Comparison of ENCODE assay signal across 8 mouse cellular contexts in the genomic region with DNA sequence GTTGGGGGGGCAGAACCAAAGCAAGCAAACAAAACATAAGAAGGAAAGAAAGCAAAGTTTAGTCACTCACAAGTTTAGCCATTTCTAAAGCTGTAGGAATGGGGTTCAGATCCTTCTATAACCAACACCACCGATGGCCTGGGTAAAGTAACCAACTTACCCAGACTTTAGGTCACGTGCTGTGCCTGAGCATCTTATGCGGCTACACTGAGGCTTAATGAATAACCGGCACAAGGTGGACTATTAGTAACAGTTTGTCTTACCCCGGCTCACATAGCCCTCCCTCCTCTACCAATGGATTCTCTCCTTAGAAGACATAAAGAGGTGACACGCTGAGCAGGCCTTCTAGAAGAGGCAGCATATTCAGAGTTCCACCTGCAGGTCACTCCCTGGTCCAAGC. TPM values are rescaled to one million over a fixed set of nuclear protein-coding genes. Genes with fewer than 3 reads are reported as not detected.
A peak's percentile ranks its signal among the peaks of the same experiment; 100 is the strongest.
DNase-seq lines count a peak whose midpoint lies in the region; ATAC-seq lines count a peak whose summit lies in the region.

No protein-coding gene starts in this region.

- no peaks in the 10 kb centered on the region for H3K9me3 ChIP-seq in embryonic facial prominence, embryonic 12.5 days
- H3K9me3 ChIP-seq in midbrain, embryonic 10.5 days (replicated peaks): no peaks in the 10 kb centered on the region

- peak overlapping the region; percentile 100 for H3K4me3 ChIP-seq in embryonic facial prominence, embryonic 12.5 days
- H3K4me3 ChIP-seq in midbrain, embryonic 10.5 days: peak overlapping the region; percentile 99

- no peak overlapping the region for H3K27ac ChIP-seq in embryonic facial prominence, embryonic 12.5 days
- H3K27ac ChIP-seq in midbrain, embryonic 10.5 days (replicated peaks): peak overlapping the region; percentile 97

- ATAC-seq in frontal cortex, adult (ENCODE audit: low TSS enrichment): 0 out of 2 replicates have a peak, but pooled peaks have one; percentile 6
- ATAC-seq in embryonic facial prominence, embryonic 12.5 days (ENCODE audit: insufficient number of reproducible peaks, insufficient read depth, low FRiP score, low TSS enrichment): no peak

- DNase-seq in frontal cortex, adult 2 months (ENCODE audit: extremely low spot score in 1 of 2, low spot score in 1 of 2): no peak
- DNase-seq in kidney, adult 11 months: peak; percentile 84
- DNase-seq in midbrain, embryonic 10.5 days (ENCODE audit: low spot score): no peak
- DNase-seq in c-Kit-positive CD71-positive TER-119-positive erythroid progenitor cells, embryonic 14.5 days (ENCODE audit: low spot score): no peak
- DNase-seq in layer of hippocampus, postnatal 14 days (ENCODE audit: low spot score in 2 of 2): no peak
- no peak for DNase-seq in spleen, postnatal 10 days (ENCODE audit: low spot score in 2 of 2)

- WGBS in embryonic facial prominence, embryonic 12.5 days: 35% methylated on average over 6 of the region's 6 CpGs
- 49% methylated on average over 6 of the region's 6 CpGs for WGBS in midbrain, embryonic 10.5 days

- no peaks in the 10 kb centered on the region for H3K36me3 ChIP-seq in embryonic facial prominence, embryonic 12.5 days
- peaks cover 10% of the 10 kb centered on the region for H3K36me3 ChIP-seq in midbrain, embryonic 10.5 days

- peaks cover 14% of the 10 kb centered on the region for H3K4me1 ChIP-seq in embryonic facial prominence, embryonic 12.5 days
- H3K4me1 ChIP-seq in midbrain, embryonic 10.5 days: peaks cover 34% of the 10 kb centered on the region

- no peaks in the 10 kb centered on the region for H3K27me3 ChIP-seq in embryonic facial prominence, embryonic 12.5 days
- H3K27me3 ChIP-seq in midbrain, embryonic 10.5 days (ENCODE audit: low read depth, poor library complexity, severe bottlenecking): no peaks in the 10 kb centered on the region

- H3K4me2 ChIP-seq in embryonic facial prominence, embryonic 12.5 days (replicated peaks): peak overlapping the region; percentile 87

- peak overlapping the region; percentile 99 for H3K9ac ChIP-seq in embryonic facial prominence, embryonic 12.5 days

RNA-seq across cellular contexts. Expression of a gene that starts 1.0 kb away (rescaled TPM):
- 78.7 and 81.9 TPM in 2 replicates for polyA plus RNA-seq in frontal cortex, adult 2 months (2012; rRNA removed)
- 69.8 and 70.0 TPM in 2 replicates for polyA plus RNA-seq in embryonic facial prominence, embryonic 12.5 days (2016; fragmentation: Nextera tagmentation; extraction: Ambion mirVana)
- 44.2 and 47.4 TPM in 2 replicates for polyA plus RNA-seq in midbrain, embryonic 10.5 days (2016; fragmentation: Nextera tagmentation; extraction: Ambion mirVana)
- 100 to 1,000 TPM; 126 to 133 TPM for total RNA-seq in layer of hippocampus, postnatal 14 days (2021)

RNA-seq across cellular contexts. Expression of a gene that starts 35.5 kb away (rescaled TPM):
- 150 and 178 TPM in 2 replicates for polyA plus RNA-seq in frontal cortex, adult 2 months (2012; rRNA removed)
- polyA plus RNA-seq in embryonic facial prominence, embryonic 12.5 days (2016; fragmentation: Nextera tagmentation; extraction: Ambion mirVana): 602 and 657 TPM in 2 replicates
- 713 and 786 TPM in 2 replicates for polyA plus RNA-seq in midbrain, embryonic 10.5 days (2016; fragmentation: Nextera tagmentation; extraction: Ambion mirVana)
- total RNA-seq in layer of hippocampus, postnatal 14 days (2021): 100 to 1,000 TPM; 218 to 276 TPM
